Mouse (Mus musculus): ENCODE measurements around the gene Aicda. TPM values are rescaled to one million over a fixed set of nuclear protein-coding genes. Genes with fewer than 3 reads are reported as not detected.

Gene Aicda
- polyA plus RNA-seq, 1 experiment from 2014 or later: not detected

Other genes starting within 250 kb of the Aicda start
- gene M6pr, start 245.1 kb upstream of the Aicda start, polyA plus RNA-seq (2015; fragmentation: Nextera tagmentation; extraction: Ambion mirVana): 129 and 138 TPM in 2 replicates
- 17.9 and 21.8 TPM in 2 replicates for gene Phc1, start 213.2 kb upstream of the Aicda start, polyA plus RNA-seq (2015; fragmentation: Nextera tagmentation; extraction: Ambion mirVana)
- gene Rimklb, start 55.0 kb upstream of the Aicda start, polyA plus RNA-seq (2015; fragmentation: Nextera tagmentation; extraction: Ambion mirVana): 13.8 and 14.8 TPM in 2 replicates
- gene Mfap5, start 48.0 kb upstream of the Aicda start, polyA plus RNA-seq (2015; fragmentation: Nextera tagmentation; extraction: Ambion mirVana): 26.5 and 28.0 TPM in 2 replicates
- 2.3 and 3.2 TPM in 2 replicates for gene Apobec1, start 48.6 kb downstream of the Aicda start, polyA plus RNA-seq (2015; fragmentation: Nextera tagmentation; extraction: Ambion mirVana)
- not detected in 2 replicates for gene Gdf3, start 56.3 kb downstream of the Aicda start, polyA plus RNA-seq (2015; fragmentation: Nextera tagmentation; extraction: Ambion mirVana)
- gene Dppa3, start 72.6 kb downstream of the Aicda start, polyA plus RNA-seq (2015; fragmentation: Nextera tagmentation; extraction: Ambion mirVana): not detected in 2 replicates
- 0.12 TPM in 1 of 2 replicates, not detected in the other for gene Nanog, start 153.7 kb downstream of the Aicda start, polyA plus RNA-seq (2015; fragmentation: Nextera tagmentation; extraction: Ambion mirVana)
- 8.6 and 9.6 TPM in 2 replicates for gene Slc2a3, start 247.8 kb downstream of the Aicda start, polyA plus RNA-seq (2015; fragmentation: Nextera tagmentation; extraction: Ambion mirVana)

Measured in kidney, embryonic 16.5 days (tissue).